Mouse (Mus musculus): ENCODE measurements at regions not wholly inside any gene's neighbourhood (a gene's known extent, or its start where the extent isn't known, plus 50 kb on each side); places are given as distances from the start of the nearest gene placed in this dataset.

GRCm38 (mm10) chr9:115483024-115483423, 172.8 kb upstream of the Stt3b start:
- DNase-seq (ENCODE audit: low spot score in 2 of 2) = no peak

- no peak for DNase-seq (ENCODE audit: low spot score in 2 of 2)
Observed at GRCm38 (mm10) chr9:115483721-115484120, 173.5 kb upstream of the Stt3b start.

DNA sequence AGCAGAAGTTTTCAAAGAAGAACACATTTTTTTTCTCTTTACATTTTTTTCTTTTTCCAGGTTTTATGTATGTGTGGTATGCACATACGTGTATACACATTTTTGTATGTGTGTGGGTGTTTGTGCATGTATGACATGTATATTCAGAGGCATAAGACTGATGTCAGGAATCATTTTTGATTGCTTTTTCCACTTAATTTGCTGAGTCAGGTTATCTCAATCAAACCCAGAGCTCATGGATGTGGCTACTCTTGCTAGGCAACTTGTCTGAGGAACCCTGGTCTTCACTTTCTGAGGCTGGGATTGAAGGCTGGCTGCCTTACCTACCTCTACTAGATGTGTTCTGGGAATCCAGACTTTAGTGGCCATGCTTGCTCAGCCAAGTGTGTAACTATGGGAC, 174.2 kb upstream of the Stt3b start:
- DNase-seq (ENCODE audit: low spot score in 2 of 2) = no peak

DNA sequence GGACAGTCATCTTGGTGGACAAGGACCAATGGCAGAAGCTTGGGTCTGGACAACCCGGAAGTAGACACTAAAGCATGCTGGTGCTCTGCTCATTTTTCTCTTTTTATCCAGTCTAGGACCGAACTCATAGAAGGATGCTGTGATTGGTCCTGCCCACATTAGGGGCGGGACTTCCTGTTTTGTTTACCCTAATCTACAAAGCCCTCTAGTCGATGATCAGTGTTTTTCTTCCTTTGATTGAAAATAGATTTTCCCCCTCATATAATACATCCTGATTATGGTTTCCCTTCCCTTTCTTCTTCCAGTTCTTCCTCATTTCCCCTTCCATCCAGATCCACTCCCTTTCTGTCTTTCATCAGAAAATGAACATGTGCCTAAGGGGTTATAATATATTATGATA, 175.0 kb upstream of the Stt3b start:
- DNase-seq (ENCODE audit: low spot score in 2 of 2) = no peak

DNA sequence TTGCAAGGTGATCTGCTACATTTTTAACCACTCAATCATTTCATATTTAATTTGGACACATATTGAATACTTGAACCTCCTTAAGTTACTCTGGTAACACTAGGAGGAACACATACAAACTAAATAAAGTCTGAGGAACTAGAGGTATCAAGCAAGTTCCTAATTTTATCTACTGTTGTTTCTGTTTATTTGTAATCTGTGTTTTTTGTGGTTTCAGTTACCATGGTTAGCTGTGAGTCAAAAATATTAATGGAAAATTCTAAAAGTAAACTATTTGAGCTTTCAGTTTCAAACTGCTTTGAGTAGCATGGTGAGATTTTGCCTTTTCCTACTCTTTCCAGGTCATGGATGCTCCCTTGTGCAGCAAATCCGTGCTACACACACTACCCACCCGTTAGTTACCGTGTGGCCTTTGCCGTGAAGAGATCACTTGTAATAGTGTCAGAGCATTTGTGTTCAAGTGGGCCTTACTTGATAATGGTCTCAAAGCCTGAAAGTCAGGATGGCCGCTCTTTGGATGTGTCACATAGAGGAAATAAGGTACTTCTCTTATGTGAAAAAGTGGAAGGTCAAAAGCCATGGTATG, 177.0 kb upstream of the Stt3b start:
- DNase-seq (ENCODE audit: low spot score in 2 of 2) = no peak

GRCm38 (mm10) chr9:115488913-115489809, 178.9 kb upstream of the Stt3b start:
- peak; percentile 75 to 76 for DNase-seq (ENCODE audit: low spot score in 2 of 2)

DNA sequence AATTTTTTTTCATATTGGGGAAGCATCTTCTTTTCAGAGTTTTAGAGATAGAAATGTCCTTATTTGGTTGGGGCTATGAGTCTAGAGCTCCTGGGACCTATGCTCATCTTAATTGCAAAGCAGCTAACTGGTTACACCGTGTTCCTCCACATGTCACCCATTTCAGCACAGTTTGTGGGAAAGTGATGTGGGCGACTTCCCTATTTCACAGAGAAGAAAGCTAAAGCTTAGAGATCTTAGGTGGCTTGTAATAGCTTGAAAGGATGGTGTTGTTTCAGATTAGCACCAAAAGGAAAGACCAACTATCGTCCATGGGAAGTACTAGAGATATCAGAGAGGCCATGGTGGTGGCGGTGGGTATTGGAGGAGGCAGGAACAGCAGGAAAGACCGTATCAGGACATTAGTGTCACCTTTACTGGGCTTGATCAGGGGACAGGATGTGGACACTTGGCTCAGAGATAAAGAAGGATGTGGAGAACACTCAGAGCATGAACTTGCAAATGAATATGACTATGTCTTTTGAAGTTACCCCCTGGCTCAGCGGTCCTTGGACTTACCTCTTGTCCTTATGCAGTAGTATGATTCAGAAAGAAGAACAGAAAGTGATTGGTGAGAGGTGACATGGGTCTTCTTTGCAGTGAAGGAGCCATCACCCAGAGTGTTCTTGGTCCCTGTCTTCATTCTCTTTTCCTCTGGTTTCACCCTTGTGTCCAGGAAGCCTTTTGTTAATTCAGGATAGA, 182.4 kb upstream of the Stt3b start:
- DNase-seq (ENCODE audit: low spot score in 2 of 2) = peak; percentile 78 to 79

GRCm38 (mm10) chr9:115493765-115494164, 183.5 kb upstream of the Stt3b start:
- DNase-seq (ENCODE audit: low spot score in 2 of 2) = no peak

DNA sequence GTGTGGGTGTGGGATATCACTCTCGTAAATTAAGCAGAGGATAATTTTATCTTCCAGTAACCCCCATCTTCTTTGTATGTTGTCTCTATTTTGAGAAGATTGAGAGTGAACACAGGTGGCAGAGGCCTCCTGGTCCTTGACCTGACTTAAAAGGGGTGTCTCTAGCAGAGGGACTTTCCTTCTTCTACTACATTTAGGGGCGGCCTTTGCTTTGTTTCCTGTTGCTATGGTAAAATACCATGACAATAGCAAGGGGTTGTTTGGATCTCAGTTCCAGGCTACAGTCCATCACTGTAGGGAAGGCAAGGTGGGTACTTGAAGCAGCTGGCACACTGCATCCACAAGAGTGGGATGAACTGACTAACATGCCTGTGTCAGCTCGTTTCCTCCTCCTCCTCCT, 189.3 kb upstream of the Stt3b start:
- peak; percentile 32 to 34 for DNase-seq (ENCODE audit: low spot score in 2 of 2)

- DNase-seq (ENCODE audit: low spot score in 2 of 2) = no peak
Observed at GRCm38 (mm10) chr9:115504789-115505188, 194.6 kb upstream of the Stt3b start.

DNA sequence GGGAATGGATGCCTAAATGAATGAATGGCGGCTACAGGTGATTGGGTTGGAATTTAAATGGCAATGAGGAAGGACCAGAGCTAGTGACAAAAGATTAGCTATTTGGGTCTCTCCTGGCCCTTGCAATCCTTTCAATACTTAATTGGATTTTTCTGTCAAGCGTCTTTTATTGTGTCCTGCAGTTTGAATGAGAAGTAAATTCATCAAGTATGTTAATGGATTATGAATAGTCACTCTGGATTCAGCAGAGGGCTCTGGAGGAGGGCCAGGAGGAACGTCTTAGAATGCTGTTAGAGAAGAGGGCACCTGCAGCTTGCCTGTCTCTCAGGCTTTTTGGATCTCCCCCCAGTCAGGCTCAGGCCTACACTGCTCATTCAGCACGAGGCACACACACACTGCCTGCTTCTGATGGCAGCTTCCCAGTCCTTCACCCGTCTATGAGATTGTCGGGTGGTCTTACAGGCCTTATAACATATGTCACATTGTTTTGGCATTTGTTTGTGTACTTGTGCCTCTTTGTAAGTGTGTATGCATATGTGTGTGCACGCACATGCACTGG, 197.0 kb upstream of the Stt3b start:
- DNase-seq (ENCODE audit: low spot score in 2 of 2) = no peak

- DNase-seq (ENCODE audit: low spot score in 2 of 2) = no peak
Observed at GRCm38 (mm10) chr9:115512835-115513629, 202.8 kb upstream of the Stt3b start.

- no peak for DNase-seq (ENCODE audit: low spot score in 2 of 2)
Observed at GRCm38 (mm10) chr9:115517903-115518302, 207.7 kb upstream of the Stt3b start.

- no peak for DNase-seq (ENCODE audit: low spot score in 2 of 2)
Observed at GRCm38 (mm10) chr9:115524161-115524560, 213.9 kb upstream of the Stt3b start.

GRCm38 (mm10) chr9:115524591-115524990, 214.4 kb upstream of the Stt3b start:
- DNase-seq (ENCODE audit: low spot score in 2 of 2) = no peak

DNA sequence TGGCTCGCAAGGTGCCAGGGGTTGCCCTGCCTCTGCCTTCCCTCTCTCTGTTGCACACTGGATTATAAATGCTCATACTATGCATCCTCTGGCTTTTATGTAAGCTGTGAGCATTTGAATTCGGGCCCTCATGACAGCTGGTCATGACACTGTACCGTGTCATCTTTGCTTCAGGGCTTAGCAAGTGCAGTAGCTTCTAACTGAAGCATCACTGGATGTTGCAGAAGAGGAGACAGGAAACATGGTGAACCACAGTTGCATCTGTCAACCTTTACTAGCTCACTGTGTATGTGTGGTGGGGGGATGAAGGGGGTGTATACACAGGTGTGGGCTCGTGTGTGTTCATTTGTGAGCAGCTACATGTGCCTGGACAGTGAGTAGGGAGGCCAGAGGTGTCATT, 216.1 kb upstream of the Stt3b start:
- no peak for DNase-seq (ENCODE audit: low spot score in 2 of 2)

DNA sequence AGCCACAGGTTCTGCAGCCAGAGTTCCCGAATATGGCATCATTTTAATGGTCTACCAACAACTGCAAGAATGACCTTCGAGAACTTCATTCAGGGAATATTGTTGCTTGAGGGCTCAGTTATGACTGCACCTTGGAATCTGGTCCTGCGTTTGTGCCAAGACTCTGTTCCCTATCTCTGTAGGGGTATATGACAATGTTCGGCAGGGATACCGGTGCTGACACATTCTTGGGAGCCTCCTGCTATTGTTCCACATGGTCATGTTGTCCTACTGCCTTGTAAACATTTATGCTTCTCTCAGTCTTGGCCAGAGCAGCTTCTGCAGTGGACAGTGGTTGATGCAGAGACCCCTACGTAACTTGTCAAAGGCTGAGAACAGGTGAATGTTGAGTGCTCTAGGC, 216.8 kb upstream of the Stt3b start:
- DNase-seq (ENCODE audit: low spot score in 2 of 2) = no peak

GRCm38 (mm10) chr9:115534198-115534597, 224.0 kb upstream of the Stt3b start:
- DNase-seq (ENCODE audit: low spot score in 2 of 2) = no peak

DNA sequence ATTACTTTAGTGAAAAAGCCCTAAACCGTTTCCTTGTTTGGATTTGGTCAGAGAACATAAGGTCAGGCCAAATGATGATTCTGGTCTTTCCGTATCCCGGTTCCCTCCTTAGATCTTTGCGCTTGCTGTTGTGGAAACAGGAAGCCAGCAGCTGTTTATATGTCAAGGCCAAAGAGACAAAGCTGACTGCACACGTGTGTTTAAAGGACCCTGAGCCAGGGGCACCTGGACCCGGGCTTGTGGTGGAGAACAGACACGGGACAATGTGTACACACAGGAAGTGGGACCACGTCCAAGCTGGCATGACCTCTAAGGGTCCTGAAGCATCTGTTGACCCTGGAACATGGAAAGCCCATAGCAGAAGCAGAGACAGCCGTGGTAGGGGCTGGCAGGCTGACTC, 233.4 kb upstream of the Stt3b start:
- DNase-seq (ENCODE audit: low spot score in 2 of 2) = no peak

- no peak for DNase-seq (ENCODE audit: low spot score in 2 of 2)
Observed at GRCm38 (mm10) chr9:115545178-115545577, 235.0 kb upstream of the Stt3b start.

GRCm38 (mm10) chr9:115545792-115546191, 235.6 kb upstream of the Stt3b start:
- no peak for DNase-seq (ENCODE audit: low spot score in 2 of 2)
